Mouse (Mus musculus): ENCODE measurements around the gene Rab34.

The Rab34 gene

GRCm38 (mm10) chr11:78213086-78213817, 25.0 kb downstream of the Rab34 start:
- no peak for DNase-seq (ENCODE audit: low spot score in 2 of 2)

GRCm38 (mm10) chr11:78215709-78216317, 27.6 kb downstream of the Rab34 start:
- no peak for DNase-seq (ENCODE audit: low spot score in 2 of 2)

- DNase-seq (ENCODE audit: low spot score in 2 of 2) = no peak
Observed at GRCm38 (mm10) chr11:78223586-78223985, 35.4 kb downstream of the Rab34 start.

- DNase-seq (ENCODE audit: low spot score in 2 of 2) = no peak
Observed at GRCm38 (mm10) chr11:78231518-78231917, 43.3 kb downstream of the Rab34 start.

GRCm38 (mm10) chr11:78240193-78240857, 52.1 kb downstream of the Rab34 start:
- DNase-seq (ENCODE audit: low spot score in 2 of 2) = no peak

Measured in urinary bladder, adult 18-20 months (tissue).